Comparison of ENCODE assay signal across 8 mouse cellular contexts in the genomic region with DNA sequence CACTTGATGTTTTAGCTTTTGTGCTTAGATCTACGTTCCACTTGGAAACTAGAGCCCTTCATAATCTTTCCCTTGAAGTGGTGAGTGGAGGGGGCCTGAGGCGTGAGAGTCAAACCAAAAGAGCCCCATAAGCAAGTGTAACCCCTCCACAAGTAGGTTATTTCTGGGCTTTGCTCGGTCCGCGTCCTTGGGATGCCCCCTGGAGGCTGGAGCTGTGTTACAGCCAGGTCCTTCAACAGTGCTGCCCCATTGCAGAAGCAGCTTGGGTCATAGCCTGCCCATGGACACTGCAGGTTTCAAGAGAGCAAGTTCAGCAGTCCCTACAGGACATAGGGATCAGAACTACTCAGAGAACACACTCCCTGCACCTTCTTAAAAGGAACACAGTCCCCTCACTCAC. TPM values are rescaled to one million over a fixed set of nuclear protein-coding genes. Genes with fewer than 3 reads are reported as not detected.
DNase-seq lines count a peak whose midpoint lies in the region; ATAC-seq and TF ChIP-seq lines count a peak whose summit lies in the region.

No protein-coding gene starts in this region.

- H3K9ac ChIP-seq in lung, postnatal 0 days (replicated peaks; ENCODE audit: low read depth) = no peak overlapping the region

- no peak overlapping the region for H3K4me2 ChIP-seq in lung, postnatal 0 days (replicated peaks; ENCODE audit: low read depth, low read length)

- no peaks in the 10 kb centered on the region for H3K36me3 ChIP-seq in lung, postnatal 0 days (ENCODE audit: insufficient read depth, low read length)

- no peaks in the 10 kb centered on the region for H3K4me1 ChIP-seq in lung, postnatal 0 days (ENCODE audit: insufficient read depth, low read depth, low read length)

- TF ChIP-seq EP300 in lung, postnatal 0 days (IDR thresholded peaks at IDR 0.05) = no peak

- WGBS in lung, postnatal 0 days = 11% methylated on average over 5 of the region's 5 CpGs

- DNase-seq in cerebellum, adult 18-20 months = peak; percentile 24 to 25
- DNase-seq in cerebellum, adult 11-12 months = no peak
- DNase-seq in urinary bladder, postnatal 25 days (ENCODE audit: low spot score) = peak; percentile 38
- no peak for DNase-seq in urinary bladder, postnatal 4 days (ENCODE audit: low spot score in 2 of 2)
- DNase-seq in gastrocnemius, postnatal 10 days = peak; percentile 67
- DNase-seq in kidney, postnatal 25 days = peak; percentile 45 to 64
- DNase-seq in lung, postnatal 0 days (ENCODE audit: low spot score) = peak; percentile 67
- DNase-seq in spleen, adult 12 weeks (ENCODE audit: low spot score) = peak; percentile 39

- ATAC-seq in lung, postnatal 0 days = peak; percentile 82

- H3K9me3 ChIP-seq in lung, postnatal 0 days (ENCODE audit: low read length) = no peaks in the 10 kb centered on the region

- H3K27ac ChIP-seq in lung, postnatal 0 days (ENCODE audit: low read length) = no peak overlapping the region

- no peaks in the 10 kb centered on the region for H3K27me3 ChIP-seq in lung, postnatal 0 days (replicated peaks; ENCODE audit: insufficient read depth, low read length)

- H3K4me3 ChIP-seq in lung, postnatal 0 days (ENCODE audit: low read depth, low read length) = no peak overlapping the region

- TF ChIP-seq CTCF in lung, postnatal 0 days (IDR thresholded peaks at IDR 0.05) = peak; percentile 88

RNA-seq across cellular contexts. Expression of a gene that starts 11.0 kb away (rescaled TPM):
- 10 to 100 TPM; 56.3 to 57.2 TPM for total RNA-seq in gastrocnemius, postnatal 10 days (2021)
- 55.5 and 58.3 TPM in 2 replicates for polyA plus RNA-seq in lung, postnatal 0 days (2015; fragmentation: Nextera tagmentation; extraction: Ambion mirVana)

RNA-seq across cellular contexts. Expression of a gene that starts 59.0 kb away (rescaled TPM):
- total RNA-seq in gastrocnemius, postnatal 10 days (2021) = 10 to 100 TPM; 11.5 to 12.4 TPM
- 8.7 and 11.1 TPM in 2 replicates for polyA plus RNA-seq in lung, postnatal 0 days (2015; fragmentation: Nextera tagmentation; extraction: Ambion mirVana)

RNA-seq across cellular contexts. Expression of a gene that starts 59.5 kb away (rescaled TPM):
- 10 to 100 TPM; 43.7 to 47.1 TPM for total RNA-seq in gastrocnemius, postnatal 10 days (2021)
- polyA plus RNA-seq in lung, postnatal 0 days (2015; fragmentation: Nextera tagmentation; extraction: Ambion mirVana) = 33.8 and 49.4 TPM in 2 replicates

Comparison
In these comparisons a context has a peak if more than half of its experiments do, and no peak if none do; other contexts are left out.
1. DNase-seq: peak in cerebellum, adult 18-20 months (2 of 2), urinary bladder, postnatal 25 days (single experiment), gastrocnemius, postnatal 10 days (single experiment), kidney, postnatal 25 days (2 of 2), lung, postnatal 0 days (single experiment) and spleen, adult 12 weeks (single experiment); none in cerebellum, adult 11-12 months (single experiment) and urinary bladder, postnatal 4 days (0 of 2).